Mouse (Mus musculus): ENCODE data around the gene Igf2.

Igf2 gene

GRCm38 (mm10) chr7:142622180-142622579 lies 44.4 kb downstream of the Igf2 start:
- Histone ChIP-seq H3K4me1 (replicated peaks; ENCODE audit: low read depth, low read length) (no peaks in the 10 kb centered on the region), H3K9me3 (ENCODE audit: low read length) (no peaks in the 10 kb centered on the region), H3K36me3 (ENCODE audit: insufficient read depth, low read length) (no peaks in the 10 kb centered on the region), H3K27me3 (ENCODE audit: insufficient read depth, low read length) (peaks cover 49% of the 10 kb centered on the region), H3K4me3 (replicated peaks; ENCODE audit: low read length) (no peak overlapping the region)
- TF ChIP-seq POU5F1 (IDR thresholded peaks at IDR 0.05; ENCODE audit: borderline replicate concordance, low read length), result no peak
- TF ChIP-seq CTCF (conservative IDR thresholded peaks at IDR 0.05; ENCODE audit: low read length), result no peak
- TF ChIP-seq NANOG (IDR thresholded peaks at IDR 0.05; ENCODE audit: borderline replicate concordance, low read length), result no peak

- TF ChIP-seq CTCF (conservative IDR thresholded peaks at IDR 0.05; ENCODE audit: low read length) (no peak), NANOG (IDR thresholded peaks at IDR 0.05; ENCODE audit: borderline replicate concordance, low read length) (no peak), POU5F1 (IDR thresholded peaks at IDR 0.05; ENCODE audit: borderline replicate concordance, low read length) (no peak)
- Histone ChIP-seq H3K4me3 (replicated peaks; ENCODE audit: low read length) (no peak overlapping the region), H3K9me3 (ENCODE audit: low read length) (peaks cover 13% of the 10 kb centered on the region), H3K36me3 (ENCODE audit: insufficient read depth, low read length) (no peaks in the 10 kb centered on the region), H3K4me1 (replicated peaks; ENCODE audit: low read depth, low read length) (peaks cover 36% of the 10 kb centered on the region), H3K27me3 (ENCODE audit: insufficient read depth, low read length) (peaks cover 42% of the 10 kb centered on the region)
Measured at GRCm38 (mm10) chr7:142613077-142613476, 53.5 kb downstream of the Igf2 start.

- TF ChIP-seq POU5F1 (IDR thresholded peaks at IDR 0.05; ENCODE audit: borderline replicate concordance, low read length), result no peak
- TF ChIP-seq CTCF (conservative IDR thresholded peaks at IDR 0.05; ENCODE audit: low read length), result peak; percentile 47
- TF ChIP-seq NANOG (IDR thresholded peaks at IDR 0.05; ENCODE audit: borderline replicate concordance, low read length), result no peak
- peaks cover 32% of the 10 kb centered on the region for H3K27me3 ChIP-seq (ENCODE audit: insufficient read depth, low read length)
- no peak overlapping the region for H3K4me3 ChIP-seq (replicated peaks; ENCODE audit: low read length)
- H3K9me3 ChIP-seq (ENCODE audit: low read length), result peaks cover 13% of the 10 kb centered on the region
- no peaks in the 10 kb centered on the region for H3K36me3 ChIP-seq (ENCODE audit: insufficient read depth, low read length)
- peaks cover 36% of the 10 kb centered on the region for H3K4me1 ChIP-seq (replicated peaks; ENCODE audit: low read depth, low read length)
Measured at GRCm38 (mm10) chr7:142610627-142611406, 55.8 kb downstream of the Igf2 start.

DNA sequence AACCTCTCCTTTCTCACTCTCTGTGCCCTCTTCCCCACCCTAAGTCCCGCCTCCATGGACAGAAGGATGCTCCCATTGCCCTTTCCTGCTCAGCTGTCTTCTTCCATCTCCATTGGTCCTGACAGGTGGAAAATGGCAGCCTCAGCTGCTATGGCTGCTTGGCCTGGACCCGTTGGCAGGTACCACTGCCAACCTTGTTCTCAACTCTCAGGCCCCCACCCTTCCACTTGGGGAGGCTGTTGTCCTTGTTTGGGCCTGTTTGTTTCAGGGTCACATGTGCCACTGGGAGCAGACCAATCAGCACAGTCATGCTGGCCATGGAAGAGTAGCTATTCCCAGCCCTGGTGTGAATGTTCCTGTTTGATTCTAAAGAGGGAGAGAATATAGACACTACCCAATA lies 65.7 kb downstream of the Igf2 start:
- H3K4me1 ChIP-seq (replicated peaks; ENCODE audit: low read depth, low read length), result peaks cover 10% of the 10 kb centered on the region; the same call in 1 of the 2 replicates
- 0 out of 2 replicates have a peak, but pooled peaks cover 3% of the 10 kb centered on the region for H3K9me3 ChIP-seq (ENCODE audit: low read length)
- no peaks in the 10 kb centered on the region for H3K36me3 ChIP-seq (ENCODE audit: insufficient read depth, low read length)
- no peak overlapping the region for H3K4me3 ChIP-seq (replicated peaks; ENCODE audit: low read length)
- TF ChIP-seq NANOG (IDR thresholded peaks at IDR 0.05; ENCODE audit: borderline replicate concordance, low read length) (no peak), POU5F1 (IDR thresholded peaks at IDR 0.05; ENCODE audit: borderline replicate concordance, low read length) (no peak)
- H3K27me3 ChIP-seq (ENCODE audit: insufficient read depth, low read length), result peaks cover 66% of the 10 kb centered on the region

All from E14TG2a.4 (cell line).